Mouse (Mus musculus) thymus, adult 2 months (tissue): ENCODE measurements at regions not wholly inside any gene's neighbourhood (a gene's known extent, or its start where the extent isn't known, plus 50 kb on each side); places are given as distances from the start of the nearest gene placed in this dataset.

Source experiments
- CTCF ChIP-seq: fragments of 200-500 bp; IDR thresholded peaks from 2 replicates; pipeline ENCODE4 v1.5.1; 2012; ENCODE audit warnings: mild to moderate bottlenecking, control low read depth, low read length, moderate library complexity, borderline replicate concordance; ENCODE audit not compliant: control insufficient read depth, poor library complexity, insufficient read depth; ENCODE audit errors: extremely low read depth
- POLR2A ChIP-seq: fragments of 200-500 bp; IDR thresholded peaks from 2 replicates; pipeline ENCODE4 v1.6.1; 2012; ENCODE audit warnings: mild to moderate bottlenecking, low read length, control low read depth, moderate library complexity; ENCODE audit not compliant: control insufficient read depth, poor library complexity, insufficient read depth; ENCODE audit errors: extremely low read depth

DNA sequence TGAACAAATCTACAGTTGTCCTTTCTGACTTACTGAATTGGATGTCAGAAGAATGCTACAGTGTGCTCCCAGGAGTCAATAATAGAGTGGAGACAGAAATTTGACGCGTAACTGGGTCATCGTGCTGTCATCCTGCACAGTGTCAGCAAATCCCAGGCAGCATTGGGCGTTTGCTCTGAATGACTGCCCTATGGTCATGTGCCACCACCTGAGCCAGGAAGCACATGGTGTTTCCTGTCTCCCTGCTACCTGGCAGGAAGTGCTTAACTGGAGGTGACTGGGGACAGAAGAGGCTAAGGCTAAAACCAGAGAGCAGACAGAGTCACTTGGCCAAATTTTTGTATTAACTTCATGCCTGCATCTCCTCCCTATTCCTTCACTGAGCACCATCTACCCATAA is 72.1 kb upstream of the Ahi1 start:
- no peak for TF ChIP-seq POLR2A
- TF ChIP-seq CTCF, result no peak
